Mouse (Mus musculus) forebrain, postnatal 0 days (tissue): Measurements from ENCODE around the gene Exoc6. TPM values are rescaled to one million over a fixed set of nuclear protein-coding genes. Genes with fewer than 3 reads are reported as not detected.

Experiments
- ATAC-seq: fragments of 200-750 bp; cut with Nextera tagmentation; 2 replicates; pipeline ENCODE4 v1.8.0; 2017; ENCODE audit warnings: mild to moderate bottlenecking, moderate library complexity
- DNase-seq: peaks from one replicate; pipeline ENCODE4 v3.0.0-alpha.2; 2015
- H3K27ac ChIP-seq: fragments of 300-500 bp; sonication (generic); 2 replicates; pipeline ENCODE4 v1.5.1; 2014; ENCODE audit warnings: low read depth, mild to moderate bottlenecking, antibody characterized with exemption, low read length, moderate library complexity, mixed read lengths
- H3K27me3 ChIP-seq: fragments of 300-500 bp; sonication (generic); 2 replicates; pipeline ENCODE4 v1.6.1; 2014; ENCODE audit warnings: mild to moderate bottlenecking, low read length, mixed read lengths; ENCODE audit not compliant: insufficient read depth
- H3K36me3 ChIP-seq: fragments of 300-500 bp; sonication (generic); 2 replicates; pipeline ENCODE4 v1.6.1; 2014; ENCODE audit warnings: mild to moderate bottlenecking, moderate library complexity; ENCODE audit not compliant: insufficient read depth
- H3K4me1 ChIP-seq: fragments of 300-500 bp; sonication (generic); 2 replicates; pipeline ENCODE4 v1.6.1; 2014; ENCODE audit warnings: antibody characterized with exemption; ENCODE audit not compliant: insufficient read depth
- H3K4me2 ChIP-seq: fragments of 300-500 bp; sonication (generic); 2 replicates; pipeline ENCODE4 v1.6.1; 2014; ENCODE audit warnings: low read depth, mild to moderate bottlenecking, moderate library complexity
- H3K4me3 ChIP-seq: fragments of 300-500 bp; sonication (generic); 2 replicates; pipeline ENCODE4 v1.5.1; 2014; ENCODE audit warnings: low read depth, low read length, mixed read lengths
- H3K9ac ChIP-seq: fragments of 300-500 bp; sonication (generic); 2 replicates; pipeline ENCODE4 v1.6.1; 2014; ENCODE audit warnings: mild to moderate bottlenecking
- H3K9me3 ChIP-seq: fragments of 300-500 bp; sonication (generic); 2 replicates; pipeline ENCODE4 v1.6.1; 2016; ENCODE audit warnings: low read length
- CTCF ChIP-seq: sonication (generic); IDR thresholded peaks from 2 replicates; pipeline ENCODE4 v1.5.1; 2016; ENCODE audit warnings: antibody characterized with exemption, control low read depth, low read depth
- WGBS: fragments of 180-500 bp; shearing (Covaris S2); extraction: QIAGEN DNeasy Blood & Tissue Kit; methylation state at CpG from one replicate; pipeline ENCODE4 v1.1.7; 2014; 5-methylcytosine and 5-hydroxymethylcytosine counted together
- polyA plus RNA-seq: library from polyadenylated mRNA; unstranded; fragments of >200 nt; fragmentation: Nextera tagmentation; extraction: Ambion mirVana; gene quantifications from 2 replicates; pipeline ENCODE4 v1.2.1, GENCODE M21; 2015
- total RNA-seq: library from RNA; depleted of rRNA; stranded (reverse); fragments of >200 nt; gene quantifications from 2 replicates; pipeline ENCODE4 v1.2.3, GENCODE M21; 2014

Gene Exoc6
- total and polyA plus RNA-seq, 2 experiments from 2014 or later: 34.3 to 42.9 TPM

- ATAC-seq: no peak
- H3K4me2 ChIP-seq: no peak overlapping the region
- DNase-seq: no peak
- no peaks in the 10 kb centered on the region for H3K27me3 ChIP-seq
- H3K4me1 ChIP-seq: no peaks in the 10 kb centered on the region
- no peaks in the 10 kb centered on the region for H3K36me3 ChIP-seq
- no peak overlapping the region for H3K9ac ChIP-seq
- H3K4me3 ChIP-seq: no peak overlapping the region
- no peak for TF ChIP-seq CTCF
- H3K27ac ChIP-seq: no peak overlapping the region
- WGBS: 74% methylated on average over 1 of the region's 1 CpGs
- H3K9me3 ChIP-seq: no peaks in the 10 kb centered on the region
These were observed 12.5 kb upstream of the Exoc6 start for GRCm38 (mm10) chr19:37537717-37538116.

- H3K4me3 ChIP-seq: no peak overlapping the region
- no peak overlapping the region for H3K4me2 ChIP-seq
- H3K9me3 ChIP-seq: no peaks in the 10 kb centered on the region
- 66% methylated on average over 7 of the region's 7 CpGs for WGBS
- TF ChIP-seq CTCF: no peak
- H3K9ac ChIP-seq: no peak overlapping the region
- DNase-seq (no peak), ATAC-seq (no peak)
- no peaks in the 10 kb centered on the region for H3K27me3 ChIP-seq
- no peaks in the 10 kb centered on the region for H3K4me1 ChIP-seq
- no peak overlapping the region for H3K27ac ChIP-seq
- H3K36me3 ChIP-seq: no peaks in the 10 kb centered on the region
These were observed 10.0 kb upstream of the Exoc6 start for GRCm38 (mm10) chr19:37540201-37540600.

GRCm38 (mm10) chr19:37543537-37544326 lies 6.5 kb upstream of the Exoc6 start:
- 60% methylated on average over 13 of the region's 13 CpGs for WGBS
- ATAC-seq (no peak), DNase-seq (no peak)
- Histone ChIP-seq H3K9ac (no peak overlapping the region), H3K4me3 (no peak overlapping the region), H3K36me3 (no peaks in the 10 kb centered on the region), H3K4me1 (no peaks in the 10 kb centered on the region), H3K9me3 (no peaks in the 10 kb centered on the region), H3K27ac (no peak overlapping the region), H3K27me3 (no peaks in the 10 kb centered on the region), H3K4me2 (no peak overlapping the region)
- peak; percentile 55 for TF ChIP-seq CTCF

- WGBS: 96% methylated on average over 9 of the region's 9 CpGs
- ATAC-seq: no peak
These were observed 5.7 kb upstream of the Exoc6 start for GRCm38 (mm10) chr19:37544476-37544875.

GRCm38 (mm10) chr19:37545231-37545630 lies 5.0 kb upstream of the Exoc6 start:
- TF ChIP-seq CTCF: no peak
- no peak for ATAC-seq
- no peaks in the 10 kb centered on the region for H3K36me3 ChIP-seq
- H3K4me1 ChIP-seq: no peaks in the 10 kb centered on the region
- no peak overlapping the region for H3K9ac ChIP-seq
- no peak for DNase-seq
- no peaks in the 10 kb centered on the region for H3K9me3 ChIP-seq
- no peak overlapping the region for H3K4me3 ChIP-seq
- H3K27me3 ChIP-seq: no peaks in the 10 kb centered on the region
- 82% methylated on average over 3 of the region's 3 CpGs for WGBS
- no peak overlapping the region for H3K27ac ChIP-seq
- H3K4me2 ChIP-seq: no peak overlapping the region

More at GRCm38 (mm10) chr19:37544476-37544875, 5.7 kb upstream of the Exoc6 start:
- TF ChIP-seq CTCF: no peak
- no peaks in the 10 kb centered on the region for H3K9me3 ChIP-seq
- H3K4me2 ChIP-seq: no peak overlapping the region
- H3K36me3 ChIP-seq: no peaks in the 10 kb centered on the region
- H3K27ac ChIP-seq: no peak overlapping the region
- no peak for DNase-seq
- H3K4me1 ChIP-seq: no peaks in the 10 kb centered on the region
- no peak overlapping the region for H3K9ac ChIP-seq
- no peaks in the 10 kb centered on the region for H3K27me3 ChIP-seq
- H3K4me3 ChIP-seq: no peak overlapping the region

- Histone ChIP-seq H3K9ac (no peak overlapping the region), H3K36me3 (no peaks in the 10 kb centered on the region), H3K27ac (no peak overlapping the region), H3K4me3 (no peak overlapping the region), H3K4me2 (no peak overlapping the region), H3K27me3 (no peaks in the 10 kb centered on the region), H3K9me3 (no peaks in the 10 kb centered on the region), H3K4me1 (no peaks in the 10 kb centered on the region)
- TF ChIP-seq CTCF: no peak
- DNase-seq: no peak
- 88% methylated on average over 6 of the region's 6 CpGs for WGBS
- no peak for ATAC-seq
These were observed 4.5 kb upstream of the Exoc6 start for GRCm38 (mm10) chr19:37545725-37546124.

GRCm38 (mm10) chr19:37546776-37547175 lies 3.4 kb upstream of the Exoc6 start:
- Histone ChIP-seq H3K27ac (no peak overlapping the region), H3K4me1 (no peaks in the 10 kb centered on the region), H3K4me2 (no peak overlapping the region), H3K4me3 (no peak overlapping the region), H3K9me3 (no peaks in the 10 kb centered on the region), H3K27me3 (no peaks in the 10 kb centered on the region), H3K9ac (no peak overlapping the region), H3K36me3 (no peaks in the 10 kb centered on the region)
- WGBS: 76% methylated on average over 4 of the region's 4 CpGs
- no peak for TF ChIP-seq CTCF
- ATAC-seq (no peak), DNase-seq (no peak)
